Mouse (Mus musculus) heart, adult 11 months (tissue): Measurements from ENCODE around the gene Tgfbrap1.
"Not testable (repeated sequence)": the region's sequence is repeated elsewhere in the genome, so short reads cannot be mapped to it uniquely, and the experiment has no call there.

Experiments
- DNase-seq: peaks from one replicate; pipeline ENCODE4 v3.0.0; 2022

Tgfbrap1 gene

GRCm38 (mm10) chr1:43110556-43110955 lies 12.1 kb upstream of the Tgfbrap1 start:
- DNase-seq, result no peak

GRCm38 (mm10) chr1:43108729-43109128 lies 10.3 kb upstream of the Tgfbrap1 start:
- DNase-seq, result no peak

GRCm38 (mm10) chr1:43094206-43094605 lies 4.2 kb downstream of the Tgfbrap1 start:
- peak; percentile 63 for DNase-seq

GRCm38 (mm10) chr1:43092056-43093015 lies 6.1 kb downstream of the Tgfbrap1 start:
- peak; percentile 98 for DNase-seq

GRCm38 (mm10) chr1:43091306-43092055 lies 7.0 kb downstream of the Tgfbrap1 start:
- DNase-seq, result peak; percentile 92

- peak; percentile 71 for DNase-seq
These were observed 8.0 kb downstream of the Tgfbrap1 start for GRCm38 (mm10) chr1:43090418-43090817.

- peak; percentile 21 for DNase-seq
These were observed 15.5 kb downstream of the Tgfbrap1 start for GRCm38 (mm10) chr1:43082946-43083345.

GRCm38 (mm10) chr1:43078124-43078523 lies 20.3 kb downstream of the Tgfbrap1 start:
- DNase-seq, result no peak

GRCm38 (mm10) chr1:43074791-43075190 lies 23.6 kb downstream of the Tgfbrap1 start:
- DNase-seq, result peak; percentile 34

- DNase-seq, result peak; percentile 71
These were observed 25.9 kb downstream of the Tgfbrap1 start for GRCm38 (mm10) chr1:43072561-43072960.

- peak; percentile 56 for DNase-seq
These were observed 26.4 kb downstream of the Tgfbrap1 start for GRCm38 (mm10) chr1:43072028-43072427.

- DNase-seq, result peak; percentile 62
These were observed 27.7 kb downstream of the Tgfbrap1 start for GRCm38 (mm10) chr1:43070726-43071125.

- DNase-seq, result peak; percentile 37
These were observed 30.9 kb downstream of the Tgfbrap1 start for GRCm38 (mm10) chr1:43067551-43067950.

- peak; percentile 31 for DNase-seq
These were observed 31.9 kb downstream of the Tgfbrap1 start for GRCm38 (mm10) chr1:43066573-43066972.

- peak; percentile 70 for DNase-seq
These were observed 32.7 kb downstream of the Tgfbrap1 start for GRCm38 (mm10) chr1:43065615-43066310.

- no peak for DNase-seq
These were observed 46.5 kb downstream of the Tgfbrap1 start for GRCm38 (mm10) chr1:43051903-43052302.

GRCm38 (mm10) chr1:43047811-43048210 lies 50.6 kb downstream of the Tgfbrap1 start:
- DNase-seq, result no peak

GRCm38 (mm10) chr1:43046990-43047389 lies 51.4 kb downstream of the Tgfbrap1 start:
- no peak for DNase-seq

GRCm38 (mm10) chr1:43045204-43045982 lies 53.0 kb downstream of the Tgfbrap1 start:
- DNase-seq, result no peak

GRCm38 (mm10) chr1:43042271-43042670 lies 56.2 kb downstream of the Tgfbrap1 start:
- DNase-seq, result no peak

- DNase-seq, result no peak
These were observed 62.4 kb downstream of the Tgfbrap1 start for GRCm38 (mm10) chr1:43036014-43036413.

GRCm38 (mm10) chr1:43015153-43015685 lies 83.2 kb downstream of the Tgfbrap1 start:
- not testable (repeated sequence) for DNase-seq
